Mouse (Mus musculus) activated CD4-positive, CD25-positive, alpha-beta regulatory T cell, adult 9 weeks (primary cell): ENCODE data around the gene Naaa. TPM values are rescaled to one million over a fixed set of nuclear protein-coding genes. Genes with fewer than 3 reads are reported as not detected.

Experiments used
- polyA plus RNA-seq: library from polyadenylated mRNA; unstranded; fragments of 100-300 nt; shearing (Covaris generic); gene quantifications from one replicate; pipeline ENCODE4 v1.2.1, GENCODE M21; 2017

Gene Naaa
- polyA plus RNA-seq, result 12.7 TPM

DNA sequence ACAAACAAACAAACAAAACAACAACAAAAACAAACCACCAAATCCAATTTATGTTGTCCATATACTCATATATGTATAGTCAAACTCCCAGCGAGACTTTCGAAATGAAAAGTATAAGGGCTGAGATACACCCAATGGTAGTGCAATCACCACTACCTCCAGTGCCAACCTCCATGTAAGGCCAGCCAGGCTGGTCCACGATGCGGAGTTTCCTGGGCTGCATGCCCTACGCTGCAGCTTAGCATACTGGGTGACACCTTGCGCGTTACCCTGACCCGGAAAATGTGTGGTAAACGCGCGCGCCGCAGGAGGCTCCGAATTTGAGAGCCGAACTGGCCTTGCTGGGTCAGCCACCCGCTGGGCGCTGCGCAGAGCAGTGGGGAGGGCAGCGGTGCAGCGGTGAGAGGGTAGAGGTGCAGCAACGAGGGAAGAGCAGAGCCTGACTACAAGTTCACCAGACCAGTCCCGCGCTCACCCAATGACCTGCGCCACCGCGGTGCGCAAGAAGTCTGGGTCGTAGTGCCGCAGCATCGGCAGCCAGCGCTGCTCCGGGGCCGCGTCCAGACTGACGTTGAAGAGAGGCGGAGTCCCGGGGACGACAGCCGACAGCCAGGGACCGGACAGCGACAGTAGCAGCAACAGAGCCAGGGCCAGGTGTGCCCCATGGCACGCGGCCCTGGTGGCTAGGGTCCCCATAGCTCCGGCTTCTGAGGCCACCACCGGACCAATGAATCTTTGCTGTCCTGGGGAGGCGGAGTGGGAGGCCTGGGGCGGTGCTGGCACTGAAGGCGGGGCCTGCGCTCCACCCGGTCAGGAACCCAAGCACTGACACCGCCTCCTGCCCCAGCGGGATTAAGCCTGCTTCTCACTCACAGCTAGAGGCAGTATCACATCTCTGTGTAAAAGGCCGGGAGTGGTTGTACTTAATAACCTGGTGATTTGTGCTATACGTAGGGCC is at the start of gene Naaa:
Gene Naaa (minus strand): TSS at position 734 of the 958 bp plus-strand sequence.

DNA sequence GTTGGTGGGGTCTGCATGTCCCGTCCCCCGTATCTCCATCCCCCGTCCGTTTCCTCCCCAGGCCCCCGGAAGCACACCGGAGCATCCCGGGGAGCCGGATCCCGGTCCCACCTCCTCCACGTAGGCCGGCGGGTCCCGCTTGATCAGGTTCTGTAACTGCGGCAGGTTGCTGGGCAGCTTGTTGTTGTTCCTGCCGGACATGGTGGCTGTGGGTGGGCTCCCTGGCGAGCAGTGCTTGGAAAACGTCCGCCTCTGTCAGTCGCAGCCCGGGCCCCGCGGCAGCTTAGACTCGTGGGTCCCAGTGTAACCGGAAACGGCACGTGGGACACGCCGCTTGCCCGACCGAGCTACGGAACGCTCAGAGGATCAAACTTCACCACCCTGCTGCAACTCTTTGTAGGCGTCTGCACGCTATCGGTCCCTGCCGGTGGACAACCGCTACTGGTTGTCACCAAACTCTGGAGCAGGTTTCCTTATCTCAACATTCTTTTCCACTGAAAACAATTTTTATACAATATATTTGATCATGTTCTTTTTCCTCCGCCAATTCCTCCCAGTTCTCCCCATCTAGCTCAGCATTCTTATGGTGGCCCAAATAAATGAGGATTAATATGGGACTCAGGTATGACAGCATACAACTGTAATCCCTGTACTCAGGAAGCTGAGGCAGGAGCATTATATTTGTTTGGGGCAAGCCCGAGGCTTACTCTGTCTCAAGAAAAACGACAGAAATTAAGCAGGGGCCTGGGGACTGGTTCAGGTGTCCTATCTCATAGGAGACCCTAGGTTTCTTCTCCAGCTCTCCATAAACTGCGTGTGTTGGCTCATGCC is 31.9 kb upstream of the Naaa start, which contains the start of gene Sdad1:
Gene Sdad1 (minus strand): TSS at position 799 of the 831 bp plus-strand sequence.

DNA sequence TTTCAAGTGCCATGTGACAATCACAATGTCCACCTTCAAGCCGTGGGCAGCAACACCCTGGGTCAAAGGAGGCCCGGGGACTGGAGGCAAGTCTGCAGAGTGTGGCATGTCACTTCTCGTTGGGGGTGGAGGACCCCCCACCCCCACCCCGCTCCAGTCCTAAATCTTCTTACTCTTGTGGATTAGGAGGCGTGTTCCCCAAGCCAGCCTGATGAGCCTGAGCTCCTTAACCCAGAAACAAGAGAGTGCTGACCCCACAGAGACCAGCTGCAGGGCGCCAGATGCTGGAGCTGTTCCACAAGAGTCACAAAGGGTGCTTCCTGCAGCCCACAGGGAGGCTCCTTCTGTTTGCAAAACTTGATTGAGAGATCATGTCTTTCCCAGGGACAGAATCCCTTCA is 21.8 kb downstream of the Naaa start, which contains the start of gene Ppef2:
Gene Ppef2 (minus strand): TSS at position 61 of the 400 bp plus-strand sequence.

DNA sequence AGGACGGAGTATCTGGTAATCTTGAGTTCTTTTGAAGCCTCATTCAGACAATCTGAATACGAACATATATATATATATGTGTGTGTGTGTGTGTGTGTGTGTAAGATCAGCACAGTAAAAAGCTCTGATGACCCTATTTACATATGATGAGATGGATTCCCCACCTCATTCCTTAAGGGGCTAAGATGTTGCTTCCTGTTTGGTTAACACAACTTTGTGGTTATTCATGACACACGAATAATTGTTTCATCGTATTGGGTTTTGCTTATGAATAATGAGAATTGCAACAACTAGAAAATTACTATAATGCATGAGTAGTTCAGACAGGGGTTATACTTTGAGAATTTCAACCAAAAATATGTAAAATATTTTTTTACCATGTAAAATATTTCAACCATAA is 62.7 kb downstream of the Naaa start, which contains the start of gene U90926:
Gene U90926 (minus strand): TSS at position 101 of the 400 bp plus-strand sequence.

Other genes with a start within 250 kb of the Naaa start
- 4.0 TPM for gene Cdkl2, start 234.3 kb downstream of the Naaa start, polyA plus RNA-seq
- gene G3bp2, start 194.5 kb downstream of the Naaa start, polyA plus RNA-seq, result 205 TPM
- gene Uso1, start 140.2 kb downstream of the Naaa start, polyA plus RNA-seq, result 57.0 TPM
- gene U90926, start 62.8 kb downstream of the Naaa start, polyA plus RNA-seq, result not detected
- gene Ppef2, start 21.9 kb downstream of the Naaa start, polyA plus RNA-seq, result 0.50 TPM
- gene Sdad1, start 32.3 kb upstream of the Naaa start, polyA plus RNA-seq, result 48.7 TPM
- 0.16 TPM for gene Cxcl9, start 49.9 kb upstream of the Naaa start, polyA plus RNA-seq
- 8.9 TPM for gene Art3, start 53.7 kb upstream of the Naaa start, polyA plus RNA-seq
- 29.7 TPM for gene Cxcl10, start 70.7 kb upstream of the Naaa start, polyA plus RNA-seq
- 40.7 TPM for gene Nup54, start 157.0 kb upstream of the Naaa start, polyA plus RNA-seq
- gene Scarb2, start 228.7 kb upstream of the Naaa start, polyA plus RNA-seq, result 19.6 TPM